18 mouse cellular contexts compared by ENCODE assay signal in the genomic region with DNA sequence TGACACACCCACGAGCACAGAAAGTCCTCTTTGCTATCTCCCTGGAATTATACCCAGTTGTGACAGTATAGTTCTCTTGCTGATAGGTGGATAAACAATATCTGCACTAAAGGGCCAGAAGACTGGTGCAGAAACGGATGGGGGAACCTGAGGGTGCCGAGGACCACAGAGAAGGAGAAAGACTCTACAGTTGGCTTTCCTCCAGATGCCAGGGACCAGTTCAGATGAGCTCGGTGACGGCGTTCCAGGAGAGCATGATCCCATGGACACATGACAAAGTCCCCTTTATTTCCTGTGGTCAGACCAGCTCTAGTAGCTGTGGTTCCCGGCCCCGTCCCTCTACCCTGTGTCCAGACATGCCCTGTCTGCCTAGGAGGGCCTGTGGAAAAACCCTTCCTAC. TPM values are rescaled to one million over a fixed set of nuclear protein-coding genes. Genes with fewer than 3 reads are reported as not detected.
A peak's percentile ranks its signal among the peaks of the same experiment; 100 is the strongest.
DNase-seq lines count a peak whose midpoint lies in the region; ATAC-seq and TF ChIP-seq lines count a peak whose summit lies in the region.
"Had no signal": no experiment of that assay in that cellular context is flagged by ENCODE, and none has a peak within 500 bp of the region (broad histone marks: within the 10 kb centered on the region; RNA-seq: fewer than 3 reads in every experiment).

No protein-coding gene starts in this region.

- no peak overlapping the region; the same call in 1 of the 2 replicates for H3K4me2 ChIP-seq in hindbrain, embryonic 13.5 days
- H3K4me2 ChIP-seq in forebrain, postnatal 0 days (ENCODE audit: low read depth), result no peak overlapping the region
- H3K4me2 ChIP-seq in midbrain, embryonic 15.5 days, result no peak overlapping the region
- no peak overlapping the region for H3K4me2 ChIP-seq in heart, embryonic 11.5 days
- H3K4me2 ChIP-seq: heart, embryonic 15.5 days; liver, embryonic 11.5 days; lung, embryonic 15.5 days had no signal

- WGBS in hindbrain, embryonic 13.5 days, result 57% methylated on average over 8 of the region's 8 CpGs
- 82% methylated on average over 8 of the region's 8 CpGs for WGBS in hindbrain, embryonic 10.5 days
- 41% methylated on average over 8 of the region's 8 CpGs for WGBS in forebrain, postnatal 0 days
- WGBS in kidney, adult 2 months, result 60% methylated on average over 8 of the region's 8 CpGs
- 69% methylated on average over 8 of the region's 8 CpGs for WGBS in midbrain, embryonic 15.5 days
- 73% methylated on average over 8 of the region's 8 CpGs for WGBS in heart, embryonic 11.5 days (ENCODE audit: insufficient replicate concordance)

- no peak overlapping the region for H3K4me3 ChIP-seq in hindbrain, embryonic 13.5 days
- H3K4me3 ChIP-seq in hindbrain, embryonic 10.5 days, result no peak overlapping the region
- no peak overlapping the region for H3K4me3 ChIP-seq in forebrain, postnatal 0 days (ENCODE audit: low read depth, low read length)
- H3K4me3 ChIP-seq in kidney, adult 2 months (ENCODE audit: insufficient read depth, low read depth, low read length), result no peak overlapping the region
- no peak overlapping the region for H3K4me3 ChIP-seq in midbrain, embryonic 15.5 days
- no peak overlapping the region for H3K4me3 ChIP-seq in heart, embryonic 11.5 days (ENCODE audit: low read depth, low read length)
- H3K4me3 ChIP-seq: heart, embryonic 15.5 days; lung, embryonic 15.5 days; megakaryocyte, embryonic 14.5 days had no signal

- H3K4me1 ChIP-seq in hindbrain, embryonic 13.5 days (replicated peaks), result peaks cover 29% of the 10 kb centered on the region
- peaks cover 10% of the 10 kb centered on the region; the same call in 1 of the 2 replicates for H3K4me1 ChIP-seq in hindbrain, embryonic 10.5 days (replicated peaks)
- 0 out of 2 replicates have a peak, but pooled peaks cover 4% of the 10 kb centered on the region for H3K4me1 ChIP-seq in forebrain, postnatal 0 days (ENCODE audit: insufficient read depth)
- peaks cover 18% of the 10 kb centered on the region for H3K4me1 ChIP-seq in kidney, adult 2 months (ENCODE audit: control insufficient read depth, insufficient read depth, low read length)
- H3K4me1 ChIP-seq in midbrain, embryonic 15.5 days, result peaks cover 16% of the 10 kb centered on the region
- no peaks in the 10 kb centered on the region; the same call in 1 of the 2 replicates for H3K4me1 ChIP-seq in heart, embryonic 11.5 days (ENCODE audit: control insufficient read depth, insufficient read depth, low read length)
- H3K4me1 ChIP-seq: heart, embryonic 15.5 days had no signal

- no peak for TF ChIP-seq CTCF in forebrain, postnatal 0 days (IDR thresholded peaks at IDR 0.05; ENCODE audit: low read depth)
- no peak for TF ChIP-seq CTCF in kidney, adult 2 months (conservative IDR thresholded peaks at IDR 0.05; ENCODE audit: insufficient read depth, insufficient read length, low read depth, low read length)

- H3K36me3 ChIP-seq in hindbrain, embryonic 13.5 days, result no peaks in the 10 kb centered on the region
- no peaks in the 10 kb centered on the region for H3K36me3 ChIP-seq in hindbrain, embryonic 10.5 days
- H3K36me3 ChIP-seq in forebrain, postnatal 0 days (ENCODE audit: insufficient read depth), result no peaks in the 10 kb centered on the region
- no peaks in the 10 kb centered on the region for H3K36me3 ChIP-seq in kidney, adult 2 months (ENCODE audit: control insufficient read depth, insufficient read depth, low read length)
- no peaks in the 10 kb centered on the region for H3K36me3 ChIP-seq in midbrain, embryonic 15.5 days (replicated peaks)
- no peaks in the 10 kb centered on the region for H3K36me3 ChIP-seq in heart, embryonic 11.5 days (ENCODE audit: control insufficient read depth, insufficient read depth, low read length)
- H3K36me3 ChIP-seq: heart, embryonic 15.5 days; lung, embryonic 15.5 days had no signal

- peak overlapping the region; percentile 58 for H3K27ac ChIP-seq in hindbrain, embryonic 13.5 days
- no peak overlapping the region for H3K27ac ChIP-seq in hindbrain, embryonic 10.5 days
- H3K27ac ChIP-seq in forebrain, postnatal 0 days (ENCODE audit: low read depth, low read length), result 0 out of 2 replicates have a peak overlapping the region, but pooled peaks have one; percentile 11
- no peak overlapping the region for H3K27ac ChIP-seq in kidney, adult 2 months (ENCODE audit: insufficient read depth, low read depth, low read length)
- peak overlapping the region; percentile 16 for H3K27ac ChIP-seq in midbrain, embryonic 15.5 days
- H3K27ac ChIP-seq in heart, embryonic 11.5 days (ENCODE audit: low read depth, low read length), result no peak overlapping the region
- H3K27ac ChIP-seq: heart, embryonic 15.5 days; lung, embryonic 15.5 days; stomach, postnatal 0 days had no signal

- peak; percentile 38; the same call in 1 of the 2 replicates for ATAC-seq in hindbrain, embryonic 13.5 days (ENCODE audit: low FRiP score)
- ATAC-seq in forebrain, postnatal 0 days, result no peak
- ATAC-seq in midbrain, embryonic 15.5 days (replicated peaks), result no peak
- no peak for ATAC-seq in heart, embryonic 11.5 days (replicated peaks; ENCODE audit: insufficient number of reproducible peaks, low FRiP score, low TSS enrichment)
- ATAC-seq: activated CD4-positive, CD25-positive, alpha-beta regulatory T cell, adult 4 months; CD4-positive, CD25-positive, alpha-beta regulatory T cell, adult 4 months; inflammation-experienced regulatory T-cells, adult 6 months had no signal

- no peaks in the 10 kb centered on the region for H3K9me3 ChIP-seq in hindbrain, embryonic 13.5 days
- H3K9me3 ChIP-seq in hindbrain, embryonic 10.5 days, result no peaks in the 10 kb centered on the region
- no peaks in the 10 kb centered on the region for H3K9me3 ChIP-seq in forebrain, postnatal 0 days (ENCODE audit: low read length)
- H3K9me3 ChIP-seq in midbrain, embryonic 15.5 days, result no peaks in the 10 kb centered on the region
- H3K9me3 ChIP-seq in heart, embryonic 11.5 days (replicated peaks; ENCODE audit: control insufficient read depth, low read length), result no peaks in the 10 kb centered on the region
- H3K9me3 ChIP-seq: heart, embryonic 15.5 days; lung, embryonic 15.5 days; megakaryocyte, embryonic 14.5 days had no signal

- TF ChIP-seq POLR2A in kidney, adult 2 months (IDR thresholded peaks at IDR 0.05; ENCODE audit: low read depth, low read length), result no peak

- H3K9ac ChIP-seq in hindbrain, embryonic 13.5 days, result no peak overlapping the region
- H3K9ac ChIP-seq in forebrain, postnatal 0 days, result no peak overlapping the region
- H3K9ac ChIP-seq in midbrain, embryonic 15.5 days, result no peak overlapping the region
- no peak overlapping the region for H3K9ac ChIP-seq in heart, embryonic 11.5 days (ENCODE audit: low read depth, low read length)
- H3K9ac ChIP-seq: heart, embryonic 15.5 days; lung, embryonic 15.5 days had no signal

- no peaks in the 10 kb centered on the region for H3K27me3 ChIP-seq in hindbrain, embryonic 13.5 days
- H3K27me3 ChIP-seq in hindbrain, embryonic 10.5 days (ENCODE audit: insufficient read depth, poor library complexity, severe bottlenecking), result no peaks in the 10 kb centered on the region
- no peaks in the 10 kb centered on the region for H3K27me3 ChIP-seq in forebrain, postnatal 0 days (ENCODE audit: insufficient read depth, low read length)
- no peaks in the 10 kb centered on the region for H3K27me3 ChIP-seq in kidney, adult 2 months (replicated peaks; ENCODE audit: control insufficient read depth, insufficient read depth, low read length)
- H3K27me3 ChIP-seq in midbrain, embryonic 15.5 days (replicated peaks), result no peaks in the 10 kb centered on the region
- no peaks in the 10 kb centered on the region for H3K27me3 ChIP-seq in heart, embryonic 11.5 days (ENCODE audit: control insufficient read depth, insufficient read depth, low read length)
- H3K27me3 ChIP-seq: heart, embryonic 15.5 days; lung, embryonic 15.5 days had no signal

- no peak for DNase-seq in hindbrain, embryonic 10.5 days (ENCODE audit: low spot score)
- DNase-seq in forebrain, postnatal 0 days, result no peak
- DNase-seq in kidney, adult 2 months, result peak; percentile 23
- no peak for DNase-seq in left cerebral cortex, adult 11 months (ENCODE audit: low spot score)
- no peak for DNase-seq in urinary bladder, adult 18-20 months (ENCODE audit: low spot score in 2 of 2)
- DNase-seq: gastrocnemius, postnatal 25 days; thymus, postnatal 36 days had no signal

RNA-seq across cellular contexts. Expression of a gene that starts 44.2 kb away (rescaled TPM):
- 2.3 and 2.9 TPM in 2 replicates for polyA plus RNA-seq in hindbrain, embryonic 13.5 days (2015; fragmentation: Nextera tagmentation; extraction: Ambion mirVana)
- 1.4 TPM in 2 replicates for polyA plus RNA-seq in hindbrain, embryonic 10.5 days (2016; fragmentation: Nextera tagmentation; extraction: Ambion mirVana)
- 9.8 and 13.4 TPM in 2 replicates for total RNA-seq in forebrain, postnatal 0 days (2014; rRNA removed)
- 2.5 and 2.6 TPM in 2 replicates for polyA plus RNA-seq in forebrain, postnatal 0 days (2015; fragmentation: Nextera tagmentation; extraction: Ambion mirVana)
- 1.9 and 3.5 TPM in 2 replicates for polyA plus RNA-seq in kidney, adult 2 months (2012; rRNA removed)
- 3.4 and 4.6 TPM in 2 replicates for polyA plus RNA-seq in midbrain, embryonic 15.5 days (2015; fragmentation: Nextera tagmentation; extraction: Ambion mirVana)
- polyA plus RNA-seq in heart, embryonic 11.5 days (2014; fragmentation: Nextera tagmentation; extraction: Ambion mirVana), result 6.7 and 8.9 TPM in 2 replicates

Comparison
In these comparisons a context has a peak if more than half of its experiments do, and no peak if none do; other contexts are left out.
1. H3K27ac ChIP-seq: peak in hindbrain, embryonic 13.5 days (single experiment), forebrain, postnatal 0 days (single experiment) and midbrain, embryonic 15.5 days (single experiment); none in hindbrain, embryonic 10.5 days (single experiment), kidney, adult 2 months (single experiment) and heart, embryonic 11.5 days (single experiment).